Mouse (Mus musculus): ENCODE data around the gene Bsn.

Gene Bsn

GRCm38 (mm10) chr9:108189787-108190679 is at the start of gene Bsn:
TSS of gene Bsn (minus strand) at chr9:108190384.
- in situ Hi-C loops (cut with MboI; ENCODE audit: unreplicated experiment in 2 of 2) = no loop called here

GRCm38 (mm10) chr9:108239951-108240350 is 49.8 kb upstream of the Bsn start:
- in situ Hi-C loops (cut with MboI; ENCODE audit: unreplicated experiment in 2 of 2) = no loop called here

- in situ Hi-C loops (cut with MboI; ENCODE audit: unreplicated experiment in 2 of 2) = no loop called here
Observed at GRCm38 (mm10) chr9:108238831-108239230, 48.6 kb upstream of the Bsn start.

GRCm38 (mm10) chr9:108238402-108238801 is 48.2 kb upstream of the Bsn start:
- in situ Hi-C loops (cut with MboI; ENCODE audit: unreplicated experiment in 2 of 2) = no loop called here

GRCm38 (mm10) chr9:108234682-108235081 is 44.5 kb upstream of the Bsn start:
- in situ Hi-C loops (cut with MboI; ENCODE audit: unreplicated experiment in 2 of 2) = no loop called here

- in situ Hi-C loops (cut with MboI; ENCODE audit: unreplicated experiment in 2 of 2) = no loop called here
Observed at GRCm38 (mm10) chr9:108232908-108233307, 42.7 kb upstream of the Bsn start.

- in situ Hi-C loops (cut with MboI; ENCODE audit: unreplicated experiment in 2 of 2) = no loop called here
Observed at GRCm38 (mm10) chr9:108227911-108228649, 37.9 kb upstream of the Bsn start.

- in situ Hi-C loops (cut with MboI; ENCODE audit: unreplicated experiment in 2 of 2) = no loop called here
Observed at GRCm38 (mm10) chr9:108225166-108225565, 35.0 kb upstream of the Bsn start.

GRCm38 (mm10) chr9:108223633-108224032 is 33.4 kb upstream of the Bsn start:
- in situ Hi-C loops (cut with MboI; ENCODE audit: unreplicated experiment in 2 of 2) = no loop called here

- in situ Hi-C loops (cut with MboI; ENCODE audit: unreplicated experiment in 2 of 2) = no loop called here
Observed at GRCm38 (mm10) chr9:108221566-108221965, 31.4 kb upstream of the Bsn start.

GRCm38 (mm10) chr9:108220380-108220774 is 30.2 kb upstream of the Bsn start:
- in situ Hi-C loops (cut with MboI; ENCODE audit: unreplicated experiment in 2 of 2) = no loop called here

- in situ Hi-C loops (cut with MboI; ENCODE audit: unreplicated experiment in 2 of 2) = no loop called here
Observed at GRCm38 (mm10) chr9:108219766-108220379, 29.7 kb upstream of the Bsn start.

GRCm38 (mm10) chr9:108217936-108218543 is 27.9 kb upstream of the Bsn start:
- in situ Hi-C loops (cut with MboI; ENCODE audit: unreplicated experiment in 2 of 2) = no loop called here

GRCm38 (mm10) chr9:108217406-108217805 is 27.2 kb upstream of the Bsn start:
- in situ Hi-C loops (cut with MboI; ENCODE audit: unreplicated experiment in 2 of 2) = no loop called here

GRCm38 (mm10) chr9:108213105-108213504 is 22.9 kb upstream of the Bsn start:
- in situ Hi-C loops (cut with MboI; ENCODE audit: unreplicated experiment in 2 of 2) = no loop called here

GRCm38 (mm10) chr9:108212426-108212825 is 22.2 kb upstream of the Bsn start:
- in situ Hi-C loops (cut with MboI; ENCODE audit: unreplicated experiment in 2 of 2) = no loop called here

- in situ Hi-C loops (cut with MboI; ENCODE audit: unreplicated experiment in 2 of 2) = loop anchor here (5.0 to 10.0 kb wide), 2 partner anchors 67 to 311 kb away; no protein-coding TSS in a partner anchor
Observed at GRCm38 (mm10) chr9:108205571-108205901, 15.4 kb upstream of the Bsn start.

GRCm38 (mm10) chr9:108204884-108205570 is 14.8 kb upstream of the Bsn start:
- in situ Hi-C loops (cut with MboI; ENCODE audit: unreplicated experiment in 2 of 2) = loop anchor here (5.0 to 10.0 kb wide), 6 partner anchors 63 to 310 kb away; no protein-coding TSS in a partner anchor

- in situ Hi-C loops (cut with MboI; ENCODE audit: unreplicated experiment in 2 of 2) = loop anchor here (5.0 to 10.0 kb wide), 5 partner anchors 61 to 308 kb away; no protein-coding TSS in a partner anchor
Observed at GRCm38 (mm10) chr9:108203015-108203414, 12.8 kb upstream of the Bsn start.

- in situ Hi-C loops (cut with MboI; ENCODE audit: unreplicated experiment in 2 of 2) = loop anchor here (5.0 to 10.0 kb wide), 5 partner anchors 60 to 307 kb away; no protein-coding TSS in a partner anchor
Observed at GRCm38 (mm10) chr9:108202169-108202568, 12.0 kb upstream of the Bsn start.
